Mouse (Mus musculus): ENCODE data around the gene Gan. TPM values are rescaled to one million over a fixed set of nuclear protein-coding genes. Genes with fewer than 3 reads are reported as not detected.

Gan gene
- polyA plus RNA-seq, 1 experiment, result 8.4 TPM

DNA sequence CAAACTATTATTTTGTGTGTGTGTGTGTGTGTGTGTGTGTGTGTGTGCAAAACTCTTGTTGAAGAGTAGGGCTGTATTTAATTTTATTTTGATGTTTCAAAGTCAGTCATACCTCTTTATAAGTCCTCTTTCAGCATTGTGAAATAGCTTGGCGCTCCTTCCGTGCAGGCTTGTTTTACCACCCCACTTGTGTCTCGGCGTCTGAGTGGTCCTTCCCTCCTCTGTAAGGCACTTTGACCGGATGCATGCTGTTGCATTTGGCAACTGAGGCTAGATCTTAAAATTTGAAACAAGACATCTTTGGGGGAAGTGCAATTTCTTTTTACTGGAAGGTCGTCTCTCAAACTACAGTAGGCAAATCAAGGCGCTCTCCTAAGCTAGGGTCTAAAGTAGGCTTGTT, 48.7 kb downstream of the Gan start:
- Histone ChIP-seq H3K4me3 (ENCODE audit: insufficient read depth, low read length) (no peak overlapping the region), H3K4me1 (ENCODE audit: control insufficient read depth, insufficient read depth, low read length) (peaks cover 2% of the 10 kb centered on the region; the same call in 1 of the 2 replicates), H3K27ac (ENCODE audit: insufficient read depth, low read length) (no peak overlapping the region)
- TF ChIP-seq POLR2A (IDR thresholded peaks at IDR 0.05; ENCODE audit: extremely low read depth, insufficient read depth, low read length), result no peak
- TF ChIP-seq CTCF (IDR thresholded peaks at IDR 0.05; ENCODE audit: extremely low read depth, insufficient read depth, low read length), result no peak

DNA sequence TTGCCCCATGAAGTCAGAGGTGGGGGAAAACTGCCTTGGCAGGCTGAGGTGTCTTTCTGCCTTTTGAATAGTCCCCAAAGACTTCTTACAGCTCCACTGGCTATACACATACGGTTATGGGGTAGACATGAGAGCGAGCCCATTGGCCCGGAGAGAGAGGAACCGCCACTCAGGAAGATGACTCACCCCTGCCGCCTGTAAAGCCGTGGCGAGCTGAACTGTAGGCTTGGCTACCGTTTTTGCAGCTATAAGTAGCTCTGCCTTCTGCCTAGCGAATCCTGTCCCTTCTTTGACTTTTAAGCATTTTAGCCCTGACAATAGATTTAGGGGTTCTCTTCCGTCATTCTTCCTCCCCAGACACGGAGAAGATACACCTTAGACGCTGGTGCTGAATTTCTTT, 51.2 kb downstream of the Gan start:
- Histone ChIP-seq H3K27ac (ENCODE audit: insufficient read depth, low read length) (no peak overlapping the region), H3K4me1 (ENCODE audit: control insufficient read depth, insufficient read depth, low read length) (peaks cover 2% of the 10 kb centered on the region; the same call in 1 of the 2 replicates), H3K4me3 (ENCODE audit: insufficient read depth, low read length) (no peak overlapping the region)
- TF ChIP-seq POLR2A (IDR thresholded peaks at IDR 0.05; ENCODE audit: extremely low read depth, insufficient read depth, low read length), result no peak
- no peak for TF ChIP-seq CTCF (IDR thresholded peaks at IDR 0.05; ENCODE audit: extremely low read depth, insufficient read depth, low read length)

DNA sequence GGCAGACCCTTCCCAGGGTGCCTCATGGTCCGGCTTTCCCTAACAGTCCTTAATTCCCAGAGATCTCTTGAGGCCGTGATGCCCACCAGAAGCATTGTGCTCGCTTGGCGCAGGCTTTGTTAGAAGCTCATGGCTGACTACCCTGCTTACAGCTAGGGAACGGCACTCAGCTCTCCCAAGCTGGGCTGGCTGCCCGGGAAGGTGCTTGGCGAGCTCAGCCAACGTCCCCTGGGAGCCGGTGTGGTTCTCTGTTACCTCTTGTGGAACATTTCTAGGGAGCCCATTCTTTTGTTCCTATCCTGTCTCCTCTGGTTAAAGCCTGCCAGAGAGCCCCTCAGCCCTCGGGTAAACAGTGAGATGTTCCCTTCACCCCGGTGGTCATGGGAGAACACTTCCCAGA, 54.2 kb downstream of the Gan start:
- Histone ChIP-seq H3K4me1 (ENCODE audit: control insufficient read depth, insufficient read depth, low read length) (peaks cover 2% of the 10 kb centered on the region; the same call in 1 of the 2 replicates), H3K4me3 (ENCODE audit: insufficient read depth, low read length) (no peak overlapping the region)
- TF ChIP-seq CTCF (IDR thresholded peaks at IDR 0.05; ENCODE audit: extremely low read depth, insufficient read depth, low read length), result no peak
- TF ChIP-seq POLR2A (IDR thresholded peaks at IDR 0.05; ENCODE audit: extremely low read depth, insufficient read depth, low read length), result no peak

GRCm38 (mm10) chr8:117217724-117218123, 59.8 kb downstream of the Gan start:
- no peaks in the 10 kb centered on the region for H3K4me1 ChIP-seq (ENCODE audit: control insufficient read depth, insufficient read depth, low read length)
- no peak for TF ChIP-seq CTCF (IDR thresholded peaks at IDR 0.05; ENCODE audit: extremely low read depth, insufficient read depth, low read length)
- no peak overlapping the region for H3K4me3 ChIP-seq (ENCODE audit: insufficient read depth, low read length)
- no peak overlapping the region for H3K27ac ChIP-seq (ENCODE audit: insufficient read depth, low read length)

More for the DNA sequence above, 54.2 kb downstream of the Gan start:
- no peak overlapping the region for H3K27ac ChIP-seq (ENCODE audit: insufficient read depth, low read length)

GRCm38 (mm10) chr8:117222396-117222795, 64.5 kb downstream of the Gan start:
- no peak overlapping the region for H3K27ac ChIP-seq (ENCODE audit: insufficient read depth, low read length)
- H3K4me3 ChIP-seq (ENCODE audit: insufficient read depth, low read length), result no peak overlapping the region
- H3K4me1 ChIP-seq (ENCODE audit: control insufficient read depth, insufficient read depth, low read length), result no peaks in the 10 kb centered on the region
- TF ChIP-seq POLR2A (IDR thresholded peaks at IDR 0.05; ENCODE audit: extremely low read depth, insufficient read depth, low read length), result no peak
- no peak for TF ChIP-seq CTCF (IDR thresholded peaks at IDR 0.05; ENCODE audit: extremely low read depth, insufficient read depth, low read length)

DNA sequence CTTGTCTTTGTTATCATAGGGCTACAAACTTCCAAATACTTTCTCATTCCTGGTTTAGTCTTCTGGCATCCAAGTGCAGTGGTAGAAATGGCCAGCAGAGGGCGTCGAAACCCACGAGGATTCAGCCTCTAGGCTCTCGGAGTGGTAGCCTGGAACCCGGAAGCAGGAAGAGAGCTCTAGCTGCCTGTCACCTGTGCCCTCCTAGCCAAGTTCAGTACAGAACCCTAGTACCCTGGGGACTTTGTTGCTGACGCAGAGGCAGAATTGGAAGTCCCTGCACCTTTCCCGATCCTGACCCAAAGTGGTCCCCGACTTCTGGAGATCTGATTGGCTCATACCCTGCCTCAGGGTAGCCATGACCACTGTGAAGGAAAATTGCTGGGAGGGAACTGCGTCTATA, 66.7 kb downstream of the Gan start:
- TF ChIP-seq CTCF (IDR thresholded peaks at IDR 0.05; ENCODE audit: extremely low read depth, insufficient read depth, low read length) (peak; percentile 88), POLR2A (IDR thresholded peaks at IDR 0.05; ENCODE audit: extremely low read depth, insufficient read depth, low read length) (no peak)
- peak overlapping the region; percentile 9; the same call in 1 of the 2 replicates for H3K4me3 ChIP-seq (ENCODE audit: insufficient read depth, low read length)
- no peaks in the 10 kb centered on the region for H3K4me1 ChIP-seq (ENCODE audit: control insufficient read depth, insufficient read depth, low read length)
- no peak overlapping the region for H3K27ac ChIP-seq (ENCODE audit: insufficient read depth, low read length)

GRCm38 (mm10) chr8:117226306-117226705, 68.4 kb downstream of the Gan start:
- H3K27ac ChIP-seq (ENCODE audit: insufficient read depth, low read length), result no peak overlapping the region
- no peak overlapping the region for H3K4me3 ChIP-seq (ENCODE audit: insufficient read depth, low read length)
- H3K4me1 ChIP-seq (ENCODE audit: control insufficient read depth, insufficient read depth, low read length), result no peaks in the 10 kb centered on the region
- no peak for TF ChIP-seq CTCF (IDR thresholded peaks at IDR 0.05; ENCODE audit: extremely low read depth, insufficient read depth, low read length)
- no peak for TF ChIP-seq POLR2A (IDR thresholded peaks at IDR 0.05; ENCODE audit: extremely low read depth, insufficient read depth, low read length)

DNA sequence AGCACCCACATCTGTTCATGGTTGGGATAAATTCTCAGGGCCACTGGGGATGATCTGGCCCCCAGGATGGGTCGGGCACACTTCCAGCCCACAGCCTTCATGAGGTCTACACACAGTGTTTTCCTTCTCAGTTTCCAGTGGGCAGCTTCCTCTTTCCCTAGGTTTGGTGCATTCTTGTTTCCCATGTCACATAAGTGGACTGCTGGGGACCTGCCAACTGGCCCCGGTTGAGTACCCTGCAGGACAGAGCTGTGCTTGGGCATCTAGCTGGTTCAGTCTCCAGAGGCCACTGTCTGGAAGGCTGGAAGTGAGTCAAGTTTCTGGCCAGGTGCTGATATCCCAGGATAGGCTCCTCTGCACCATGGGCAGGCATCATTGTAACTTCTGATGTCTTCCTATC, 69.4 kb downstream of the Gan start:
- H3K4me3 ChIP-seq (ENCODE audit: insufficient read depth, low read length), result no peak overlapping the region
- TF ChIP-seq POLR2A (IDR thresholded peaks at IDR 0.05; ENCODE audit: extremely low read depth, insufficient read depth, low read length), result no peak
- no peak for TF ChIP-seq CTCF (IDR thresholded peaks at IDR 0.05; ENCODE audit: extremely low read depth, insufficient read depth, low read length)
- no peak overlapping the region for H3K27ac ChIP-seq (ENCODE audit: insufficient read depth, low read length)
- H3K4me1 ChIP-seq (ENCODE audit: control insufficient read depth, insufficient read depth, low read length), result no peaks in the 10 kb centered on the region

DNA sequence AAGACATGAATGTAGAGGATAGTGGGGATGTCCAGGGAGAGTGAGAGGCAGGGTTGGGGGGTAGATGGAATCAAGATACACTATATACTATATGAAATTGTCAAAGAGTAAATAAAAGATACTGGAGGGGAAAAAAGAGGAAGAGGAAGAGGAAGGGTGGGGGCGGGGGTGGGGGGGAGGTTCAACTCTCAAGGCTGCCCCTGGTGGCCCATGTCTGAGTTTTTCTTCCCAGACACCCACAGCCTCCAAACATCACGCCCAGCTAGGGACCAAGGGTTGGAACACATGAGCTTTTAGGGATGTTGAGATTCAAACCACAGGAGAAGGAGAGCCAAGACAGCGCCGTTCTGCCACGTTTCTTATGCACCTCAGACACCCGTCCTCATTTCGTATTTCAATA, 75.3 kb downstream of the Gan start:
- no peak for TF ChIP-seq POLR2A (IDR thresholded peaks at IDR 0.05; ENCODE audit: extremely low read depth, insufficient read depth, low read length)
- TF ChIP-seq CTCF (IDR thresholded peaks at IDR 0.05; ENCODE audit: extremely low read depth, insufficient read depth, low read length), result no peak
- H3K4me1 ChIP-seq (ENCODE audit: control insufficient read depth, insufficient read depth, low read length), result no peaks in the 10 kb centered on the region
- no peak overlapping the region for H3K4me3 ChIP-seq (ENCODE audit: insufficient read depth, low read length)
- no peak overlapping the region for H3K27ac ChIP-seq (ENCODE audit: insufficient read depth, low read length)

GRCm38 (mm10) chr8:117236531-117236930, 78.6 kb downstream of the Gan start:
- Histone ChIP-seq H3K4me1 (ENCODE audit: control insufficient read depth, insufficient read depth, low read length) (no peaks in the 10 kb centered on the region), H3K27ac (ENCODE audit: insufficient read depth, low read length) (no peak overlapping the region), H3K4me3 (ENCODE audit: insufficient read depth, low read length) (no peak overlapping the region)
- no peak for TF ChIP-seq POLR2A (IDR thresholded peaks at IDR 0.05; ENCODE audit: extremely low read depth, insufficient read depth, low read length)
- TF ChIP-seq CTCF (IDR thresholded peaks at IDR 0.05; ENCODE audit: extremely low read depth, insufficient read depth, low read length), result no peak
